Mouse (Mus musculus) spleen, adult 2 months (tissue): ENCODE results near the gene Abca7.

Source experiments
- CTCF ChIP-seq: fragments of 200-500 bp; IDR thresholded peaks from 2 replicates; pipeline ENCODE4 v1.5.1; 2011; ENCODE audit warnings: mild to moderate bottlenecking, inconsistent platforms; ENCODE audit not compliant: insufficient read depth, insufficient read length, insufficient replicate concordance; ENCODE audit errors: extremely low read depth
- POLR2A ChIP-seq: fragments of 200-500 bp; IDR thresholded peaks from 2 replicates; pipeline ENCODE4 v1.6.1; 2011; ENCODE audit warnings: low read depth, low read length, inconsistent platforms

GRCm38 (mm10) chr10:80056976-80057682 lies 60.8 kb downstream of the Abca7 start:
- TF ChIP-seq POLR2A (no peak), CTCF (no peak)
